Mouse (Mus musculus): ENCODE measurements around the gene Dlg1. TPM values are rescaled to one million over a fixed set of nuclear protein-coding genes. Genes with fewer than 3 reads are reported as not detected.

Dlg1 gene
- polyA plus RNA-seq, 1 experiment from 2014 or later, result 13.0 TPM

GRCm38 (mm10) chr16:31740271-31740670 lies 77.0 kb downstream of the Dlg1 start:
- Histone ChIP-seq H3K9ac (replicated peaks) (no peak overlapping the region), H3K4me2 (no peak overlapping the region), H3K4me3 (replicated peaks) (no peak overlapping the region), H3K9me3 (replicated peaks) (no peaks in the 10 kb centered on the region), H3K27me3 (replicated peaks) (no peaks in the 10 kb centered on the region), H3K36me3 (no peaks in the 10 kb centered on the region), H3K27ac (replicated peaks) (no peak overlapping the region), H3K4me1 (no peaks in the 10 kb centered on the region)
- WGBS, result 65% methylated on average over 8 of the region's 8 CpGs
- ATAC-seq (ENCODE audit: low FRiP score), result no peak

- H3K27me3 ChIP-seq (replicated peaks), result no peaks in the 10 kb centered on the region
- no peak overlapping the region for H3K27ac ChIP-seq (replicated peaks)
- no peak overlapping the region for H3K4me3 ChIP-seq (replicated peaks)
- H3K4me2 ChIP-seq, result no peak overlapping the region
- H3K4me1 ChIP-seq, result no peaks in the 10 kb centered on the region
- no peaks in the 10 kb centered on the region for H3K9me3 ChIP-seq (replicated peaks)
- WGBS, result 81% methylated on average over 5 of the region's 5 CpGs
- H3K9ac ChIP-seq (replicated peaks), result no peak overlapping the region
- no peak for ATAC-seq (ENCODE audit: low FRiP score)
- H3K36me3 ChIP-seq, result no peaks in the 10 kb centered on the region
Observed at GRCm38 (mm10) chr16:31740704-31741103, 77.5 kb downstream of the Dlg1 start.

- peaks cover 7% of the 10 kb centered on the region for H3K4me1 ChIP-seq
- H3K27ac ChIP-seq (replicated peaks), result no peak overlapping the region
- no peaks in the 10 kb centered on the region for H3K36me3 ChIP-seq
- no peaks in the 10 kb centered on the region for H3K27me3 ChIP-seq (replicated peaks)
- no peak overlapping the region for H3K4me2 ChIP-seq
- WGBS, result 95% methylated on average over 1 of the region's 1 CpGs
- H3K4me3 ChIP-seq (replicated peaks), result no peak overlapping the region
- H3K9ac ChIP-seq (replicated peaks), result no peak overlapping the region
- no peak for ATAC-seq (ENCODE audit: low FRiP score)
- no peaks in the 10 kb centered on the region for H3K9me3 ChIP-seq (replicated peaks)
Observed at GRCm38 (mm10) chr16:31750526-31750925, 87.3 kb downstream of the Dlg1 start.

GRCm38 (mm10) chr16:31754172-31755025 lies 91.2 kb downstream of the Dlg1 start:
- Histone ChIP-seq H3K4me2 (peak overlapping the region; percentile 48), H3K9ac (replicated peaks) (0 out of 2 replicates have a peak overlapping the region, but pooled peaks have one; percentile 23), H3K4me3 (replicated peaks) (peak overlapping the region; percentile 25), H3K4me1 (peaks cover 7% of the 10 kb centered on the region), H3K27me3 (replicated peaks) (no peaks in the 10 kb centered on the region), H3K27ac (replicated peaks) (peak overlapping the region; percentile 74), H3K36me3 (no peaks in the 10 kb centered on the region), H3K9me3 (replicated peaks) (no peaks in the 10 kb centered on the region)
- 56% methylated on average over 19 of the region's 19 CpGs for WGBS
- ATAC-seq (ENCODE audit: low FRiP score), result no peak

GRCm38 (mm10) chr16:31755053-31755452 lies 91.8 kb downstream of the Dlg1 start:
- peak overlapping the region; percentile 48 for H3K4me2 ChIP-seq
- H3K9ac ChIP-seq (replicated peaks), result no peak overlapping the region
- 73% methylated on average over 1 of the region's 1 CpGs for WGBS
- no peaks in the 10 kb centered on the region for H3K9me3 ChIP-seq (replicated peaks)
- no peaks in the 10 kb centered on the region for H3K27me3 ChIP-seq (replicated peaks)
- peaks cover 7% of the 10 kb centered on the region for H3K4me1 ChIP-seq
- no peaks in the 10 kb centered on the region for H3K36me3 ChIP-seq
- ATAC-seq (ENCODE audit: low FRiP score), result no peak
- peak overlapping the region; percentile 25; the same call in 1 of the 2 replicates for H3K4me3 ChIP-seq (replicated peaks)
- peak overlapping the region; percentile 74 for H3K27ac ChIP-seq (replicated peaks)

- peak overlapping the region; percentile 28; the same call in 1 of the 2 replicates for H3K4me2 ChIP-seq
- H3K27me3 ChIP-seq (replicated peaks), result no peaks in the 10 kb centered on the region
- no peak overlapping the region for H3K9ac ChIP-seq (replicated peaks)
- no peak for ATAC-seq (ENCODE audit: low FRiP score)
- 88% methylated on average over 5 of the region's 5 CpGs for WGBS
- no peaks in the 10 kb centered on the region for H3K9me3 ChIP-seq (replicated peaks)
- H3K4me1 ChIP-seq, result peaks cover 7% of the 10 kb centered on the region
- no peaks in the 10 kb centered on the region for H3K36me3 ChIP-seq
- H3K4me3 ChIP-seq (replicated peaks), result no peak overlapping the region
- H3K27ac ChIP-seq (replicated peaks), result no peak overlapping the region
Observed at GRCm38 (mm10) chr16:31756436-31756835, 93.2 kb downstream of the Dlg1 start.

GRCm38 (mm10) chr16:31757606-31758005 lies 94.4 kb downstream of the Dlg1 start:
- H3K27ac ChIP-seq (replicated peaks), result no peak overlapping the region
- H3K9ac ChIP-seq (replicated peaks), result no peak overlapping the region
- no peaks in the 10 kb centered on the region for H3K9me3 ChIP-seq (replicated peaks)
- no peak overlapping the region for H3K4me2 ChIP-seq
- no peaks in the 10 kb centered on the region for H3K36me3 ChIP-seq
- no peak for ATAC-seq (ENCODE audit: low FRiP score)
- no peaks in the 10 kb centered on the region for H3K27me3 ChIP-seq (replicated peaks)
- peaks cover 7% of the 10 kb centered on the region for H3K4me1 ChIP-seq
- no peak overlapping the region for H3K4me3 ChIP-seq (replicated peaks)
- 87% methylated on average over 1 of the region's 1 CpGs for WGBS

GRCm38 (mm10) chr16:31759416-31759815 lies 96.2 kb downstream of the Dlg1 start:
- Histone ChIP-seq H3K4me2 (no peak overlapping the region), H3K4me3 (replicated peaks) (no peak overlapping the region), H3K4me1 (peaks cover 4% of the 10 kb centered on the region), H3K9ac (replicated peaks) (no peak overlapping the region), H3K9me3 (replicated peaks) (no peaks in the 10 kb centered on the region), H3K27me3 (replicated peaks) (no peaks in the 10 kb centered on the region), H3K27ac (replicated peaks) (no peak overlapping the region), H3K36me3 (no peaks in the 10 kb centered on the region)
- WGBS, result 80% methylated on average over 6 of the region's 6 CpGs
- no peak for ATAC-seq (ENCODE audit: low FRiP score)

- H3K36me3 ChIP-seq, result no peaks in the 10 kb centered on the region
- no peaks in the 10 kb centered on the region for H3K4me1 ChIP-seq
- H3K4me2 ChIP-seq, result no peak overlapping the region
- no peaks in the 10 kb centered on the region for H3K9me3 ChIP-seq (replicated peaks)
- WGBS, result 55% methylated on average over 6 of the region's 6 CpGs
- ATAC-seq (ENCODE audit: low FRiP score), result peak; percentile 59; the same call in 1 of the 2 replicates
- H3K27ac ChIP-seq (replicated peaks), result peak overlapping the region; percentile 54
- no peak overlapping the region for H3K4me3 ChIP-seq (replicated peaks)
- no peaks in the 10 kb centered on the region for H3K27me3 ChIP-seq (replicated peaks)
- no peak overlapping the region for H3K9ac ChIP-seq (replicated peaks)
Observed at GRCm38 (mm10) chr16:31766298-31766697, 103.1 kb downstream of the Dlg1 start.

GRCm38 (mm10) chr16:31766715-31767114 lies 103.5 kb downstream of the Dlg1 start:
- 12% methylated on average over 3 of the region's 3 CpGs for WGBS
- no peak overlapping the region for H3K4me2 ChIP-seq
- H3K27me3 ChIP-seq (replicated peaks), result no peaks in the 10 kb centered on the region
- no peak overlapping the region for H3K9ac ChIP-seq (replicated peaks)
- H3K4me3 ChIP-seq (replicated peaks), result no peak overlapping the region
- H3K36me3 ChIP-seq, result no peaks in the 10 kb centered on the region
- H3K9me3 ChIP-seq (replicated peaks), result no peaks in the 10 kb centered on the region
- H3K27ac ChIP-seq (replicated peaks), result no peak overlapping the region
- no peaks in the 10 kb centered on the region for H3K4me1 ChIP-seq
- ATAC-seq (ENCODE audit: low FRiP score), result peak; percentile 93

GRCm38 (mm10) chr16:31775924-31776323 lies 112.7 kb downstream of the Dlg1 start:
- no peaks in the 10 kb centered on the region for H3K36me3 ChIP-seq
- ATAC-seq (ENCODE audit: low FRiP score), result no peak
- H3K4me2 ChIP-seq, result no peak overlapping the region
- H3K27me3 ChIP-seq (replicated peaks), result no peaks in the 10 kb centered on the region
- H3K9ac ChIP-seq (replicated peaks), result no peak overlapping the region
- no peaks in the 10 kb centered on the region for H3K9me3 ChIP-seq (replicated peaks)
- 86% methylated on average over 10 of the region's 10 CpGs for WGBS
- H3K4me1 ChIP-seq, result no peaks in the 10 kb centered on the region
- no peak overlapping the region for H3K4me3 ChIP-seq (replicated peaks)
- 0 out of 2 replicates have a peak overlapping the region, but pooled peaks have one; percentile 20 for H3K27ac ChIP-seq (replicated peaks)

- H3K9me3 ChIP-seq (replicated peaks), result no peaks in the 10 kb centered on the region
- no peak overlapping the region for H3K4me2 ChIP-seq
- H3K36me3 ChIP-seq, result no peaks in the 10 kb centered on the region
- H3K4me1 ChIP-seq, result no peaks in the 10 kb centered on the region
- no peak overlapping the region for H3K4me3 ChIP-seq (replicated peaks)
- H3K27me3 ChIP-seq (replicated peaks), result no peaks in the 10 kb centered on the region
- H3K9ac ChIP-seq (replicated peaks), result no peak overlapping the region
- no peak overlapping the region for H3K27ac ChIP-seq (replicated peaks)
- no peak for ATAC-seq (ENCODE audit: low FRiP score)
- 67% methylated on average over 6 of the region's 6 CpGs for WGBS
Observed at GRCm38 (mm10) chr16:31781015-31781414, 117.8 kb downstream of the Dlg1 start.

All from neural tube, embryonic 15.5 days (tissue).